Mouse (Mus musculus) hematopoietic stem cell, adult 5-6 weeks (primary cell): ENCODE results near the gene Tifa. TPM values are rescaled to one million over a fixed set of nuclear protein-coding genes. Genes with fewer than 3 reads are reported as not detected.

Source experiments
- ATAC-seq, 2 experiments: fragments of 125-278 bp in 1 of 2; replicated peaks in 1 of 2; 2 replicates each; pipeline ENCODE4 v1.8.0; 2016 to 2017; ENCODE audit warnings: inconsistent platforms in 2 of 2, mild to moderate bottlenecking in 2 of 2, moderate number of reproducible peaks in 2 of 2, low read depth in 1 of 2, moderate TSS enrichment in 1 of 2; ENCODE audit not compliant: low FRiP score in 2 of 2, poor library complexity in 2 of 2, severe bottlenecking in 2 of 2, insufficient read depth in 1 of 2, low TSS enrichment in 1 of 2
- total RNA-seq: library from RNA; stranded (forward); fragments of 172-1452, 232-1000 nt; gene quantifications from 2 replicates; pipeline ENCODE4 v1.2.3, GENCODE M21; 2017

The Tifa gene
- total RNA-seq, 1 experiment from 2014 or later, result 34.1 TPM

GRCm38 (mm10) chr3:127875509-127875908, 85.9 kb downstream of the Tifa start:
- no peak for ATAC-seq

GRCm38 (mm10) chr3:127879968-127880367, 90.4 kb downstream of the Tifa start:
- no peak for ATAC-seq

GRCm38 (mm10) chr3:127881684-127882083, 92.1 kb downstream of the Tifa start:
- ATAC-seq, result no peak

Other genes with a start within 250 kb of the Tifa start
- gene Larp7, start 236.5 kb upstream of the Tifa start, total RNA-seq, result 129 and 166 TPM in 2 replicates
- gene Zgrf1, start 236.3 kb upstream of the Tifa start, total RNA-seq, result 25.0 and 29.9 TPM in 2 replicates
- gene Neurog2, start 156.7 kb upstream of the Tifa start, total RNA-seq, result not detected in 2 replicates
- 9.4 and 11.0 TPM in 2 replicates for gene Alpk1, start 9.3 kb upstream of the Tifa start, total RNA-seq
- gene Ap1ar, start 47.7 kb downstream of the Tifa start, total RNA-seq, result 57.0 and 85.6 TPM in 2 replicates
- 6.2 and 10.6 TPM in 2 replicates for gene Fam241a, start 106.5 kb downstream of the Tifa start, total RNA-seq